Mouse (Mus musculus): ENCODE data around the gene Wwox.

DNA sequence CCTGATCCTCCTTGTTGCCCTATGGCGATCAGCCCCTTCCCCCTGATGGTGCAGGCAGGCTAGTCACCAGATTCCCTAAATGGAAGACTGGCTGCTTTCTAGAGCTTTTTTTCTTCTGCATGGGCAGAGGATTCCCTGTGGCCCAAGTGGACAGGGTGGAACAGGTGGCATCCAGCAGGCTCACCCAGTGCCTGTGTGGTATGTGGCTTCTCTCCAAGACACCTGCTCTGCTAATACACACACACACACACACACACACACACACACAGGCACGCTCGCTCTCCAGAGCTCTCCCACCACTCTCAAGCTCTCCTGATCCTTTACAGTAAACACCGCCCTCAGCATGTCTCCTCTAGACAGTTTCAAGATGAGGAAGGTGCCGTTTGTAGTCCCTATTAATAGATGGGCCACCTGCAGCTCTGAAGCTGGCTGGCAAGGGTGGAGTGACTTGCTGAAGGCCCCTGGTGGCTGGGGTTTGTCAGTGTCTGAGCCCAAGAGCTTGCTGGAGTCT lies 442.5 kb downstream of the Wwox start:
- 0 out of 2 replicates have a peak, but pooled peaks have one; percentile 11 for TF ChIP-seq POLR2A (IDR thresholded peaks at IDR 0.05; ENCODE audit: borderline replicate concordance, control insufficient read depth, low read depth, low read length)
- TF ChIP-seq CTCF (IDR thresholded peaks at IDR 0.05; ENCODE audit: control insufficient read depth, insufficient read depth, low read length): peak; percentile 45; the same call in 1 of the 2 replicates
